Comparison of ENCODE assay signal across 23 mouse cellular contexts in genomic region chr2:74707599-74707998, GRCm38 (mm10). TPM values are rescaled to one million over a fixed set of nuclear protein-coding genes. Genes with fewer than 3 reads are reported as not detected.
A peak's percentile ranks its signal among the peaks of the same experiment; 100 is the strongest.
DNase-seq lines count a peak whose midpoint lies in the region; ATAC-seq lines count a peak whose summit lies in the region.
"Had no signal": no experiment of that assay in that cellular context is flagged by ENCODE, and none has a peak within 500 bp of the region (broad histone marks: within the 10 kb centered on the region; RNA-seq: fewer than 3 reads in every experiment).

No protein-coding gene starts in this region.

- H3K9me3 ChIP-seq in intestine, embryonic 14.5 days (ENCODE audit: control insufficient read depth, low read length): no peaks in the 10 kb centered on the region
- no peaks in the 10 kb centered on the region for H3K9me3 ChIP-seq in intestine, embryonic 16.5 days (ENCODE audit: control insufficient read depth, low read length)
- H3K9me3 ChIP-seq in neural tube, embryonic 11.5 days (ENCODE audit: control insufficient read depth, low read length): no peaks in the 10 kb centered on the region
- H3K9me3 ChIP-seq: embryonic facial prominence, embryonic 12.5 days; midbrain, embryonic 15.5 days had no signal

- ATAC-seq in intestine, embryonic 14.5 days (replicated peaks; ENCODE audit: low FRiP score, low TSS enrichment, low read depth): no peak
- ATAC-seq in intestine, embryonic 16.5 days: no peak
- ATAC-seq in neural tube, embryonic 11.5 days (ENCODE audit: insufficient read depth, low FRiP score, low TSS enrichment): no peak
- ATAC-seq: forebrain, embryonic 16.5 days; midbrain, embryonic 15.5 days had no signal

- no peaks in the 10 kb centered on the region for H3K36me3 ChIP-seq in intestine, embryonic 14.5 days (ENCODE audit: control insufficient read depth, insufficient read depth, low read length)
- H3K36me3 ChIP-seq in intestine, embryonic 16.5 days (ENCODE audit: control insufficient read depth, insufficient read depth, low read length): no peaks in the 10 kb centered on the region
- H3K36me3 ChIP-seq in neural tube, embryonic 11.5 days (ENCODE audit: control insufficient read depth, insufficient read depth, low read length): no peaks in the 10 kb centered on the region
- H3K36me3 ChIP-seq: embryonic facial prominence, embryonic 12.5 days; midbrain, embryonic 15.5 days had no signal

- peak overlapping the region; percentile 52 for H3K4me3 ChIP-seq in intestine, embryonic 14.5 days (ENCODE audit: low read depth, low read length)
- H3K4me3 ChIP-seq in intestine, embryonic 16.5 days (ENCODE audit: low read length): no peak overlapping the region
- peak overlapping the region; percentile 83 for H3K4me3 ChIP-seq in neural tube, embryonic 11.5 days (ENCODE audit: low read depth, low read length)
- H3K4me3 ChIP-seq: embryonic facial prominence, embryonic 12.5 days; midbrain, embryonic 15.5 days had no signal

- peak overlapping the region; percentile 64 for H3K4me2 ChIP-seq in intestine, embryonic 14.5 days (ENCODE audit: low read length)
- H3K4me2 ChIP-seq in intestine, embryonic 16.5 days (ENCODE audit: low read depth, low read length): no peak overlapping the region
- peak overlapping the region; percentile 85 for H3K4me2 ChIP-seq in neural tube, embryonic 11.5 days (ENCODE audit: low read depth)
- H3K4me2 ChIP-seq: embryonic facial prominence, embryonic 12.5 days; hindbrain, embryonic 14.5 days; midbrain, embryonic 15.5 days had no signal

- no peak overlapping the region for H3K27ac ChIP-seq in intestine, embryonic 14.5 days (ENCODE audit: low read depth)
- no peak overlapping the region for H3K27ac ChIP-seq in intestine, embryonic 16.5 days (ENCODE audit: low read length)
- peak overlapping the region; percentile 58; the same call in 1 of the 2 replicates for H3K27ac ChIP-seq in neural tube, embryonic 11.5 days (ENCODE audit: low read depth, low read length)
- H3K27ac ChIP-seq: embryonic facial prominence, embryonic 12.5 days; hindbrain, embryonic 14.5 days; midbrain, embryonic 15.5 days had no signal

- H3K27me3 ChIP-seq in intestine, embryonic 14.5 days (replicated peaks; ENCODE audit: control insufficient read depth, insufficient read depth, low read length): peaks cover 85% of the 10 kb centered on the region
- peaks cover 75% of the 10 kb centered on the region for H3K27me3 ChIP-seq in intestine, embryonic 16.5 days (replicated peaks; ENCODE audit: control insufficient read depth, insufficient read depth, low read length)
- peaks cover 20% of the 10 kb centered on the region for H3K27me3 ChIP-seq in neural tube, embryonic 11.5 days (ENCODE audit: control insufficient read depth, insufficient read depth, low read length)

- no peak for DNase-seq in intestine, embryonic 14.5 days (ENCODE audit: low spot score)
- peak; percentile 43 for DNase-seq in adipocyte (ENCODE audit: low spot score)
- DNase-seq in kidney, postnatal 10 days: peak; percentile 26
- DNase-seq in neural tube, embryonic 11.5 days (ENCODE audit: low spot score): no peak
- DNase-seq in gastrocnemius, postnatal 10 days: no peak
- no peak for DNase-seq in B cell, adult 2 months
- DNase-seq: adrenal gland, postnatal 36 days; cerebellum, adult 2 months; gastrocnemius, postnatal 14 days; layer of hippocampus, postnatal 36 days; lung, postnatal 10 days; right cerebral cortex, postnatal 4 days; thymus, adult 18-20 months had no signal

- 33% methylated on average over 7 of the region's 7 CpGs for WGBS in intestine, embryonic 14.5 days
- WGBS in intestine, embryonic 16.5 days: 32% methylated on average over 7 of the region's 7 CpGs
- 8% methylated on average over 7 of the region's 7 CpGs for WGBS in neural tube, embryonic 11.5 days

- no peaks in the 10 kb centered on the region for H3K4me1 ChIP-seq in intestine, embryonic 14.5 days (replicated peaks; ENCODE audit: control insufficient read depth, insufficient read depth, low read length)
- H3K4me1 ChIP-seq in intestine, embryonic 16.5 days (ENCODE audit: control insufficient read depth, insufficient read depth, low read length): peaks cover 12% of the 10 kb centered on the region
- H3K4me1 ChIP-seq in neural tube, embryonic 11.5 days (ENCODE audit: control insufficient read depth, insufficient read depth, low read length): peaks cover 24% of the 10 kb centered on the region

- peak overlapping the region; percentile 34; the same call in 1 of the 2 replicates for H3K9ac ChIP-seq in intestine, embryonic 14.5 days (ENCODE audit: low read length)
- H3K9ac ChIP-seq in intestine, embryonic 16.5 days (ENCODE audit: low read depth, low read length): no peak overlapping the region
- peak overlapping the region; percentile 69 for H3K9ac ChIP-seq in neural tube, embryonic 11.5 days (ENCODE audit: low read length)
- H3K9ac ChIP-seq: embryonic facial prominence, embryonic 12.5 days; hindbrain, embryonic 14.5 days; midbrain, embryonic 15.5 days had no signal

RNA-seq across cellular contexts. Expression of gene Hoxd8, which starts 3.2 kb away (rescaled TPM):
- 6.1 and 8.4 TPM in 2 replicates for polyA plus RNA-seq in intestine, embryonic 14.5 days (2014; fragmentation: Nextera tagmentation; extraction: Ambion mirVana)
- 3.1 TPM in 2 replicates for polyA plus RNA-seq in intestine, embryonic 16.5 days (2015; fragmentation: Nextera tagmentation; extraction: Ambion mirVana)
- 21.3 and 23.1 TPM in 2 replicates for polyA plus RNA-seq in neural tube, embryonic 11.5 days (2014; fragmentation: Nextera tagmentation; extraction: Ambion mirVana)
- total RNA-seq in gastrocnemius, postnatal 10 days (2021): 10 to 100 TPM; 38.3 to 46.1 TPM
- total RNA-seq: layer of hippocampus, postnatal 36 days; megakaryocyte, adult 5-6 weeks had no signal
- polyA plus RNA-seq: C2C12; cerebellum, adult 2 months; forebrain, embryonic 16.5 days had no signal

RNA-seq across cellular contexts. Expression of gene Hoxd3, which starts 4.1 kb away (rescaled TPM):
- polyA plus RNA-seq in intestine, embryonic 14.5 days (2014; fragmentation: Nextera tagmentation; extraction: Ambion mirVana): 27.6 and 27.8 TPM in 2 replicates
- polyA plus RNA-seq in intestine, embryonic 16.5 days (2015; fragmentation: Nextera tagmentation; extraction: Ambion mirVana): 13.4 and 15.1 TPM in 2 replicates
- 52.7 and 55.0 TPM in 2 replicates for polyA plus RNA-seq in neural tube, embryonic 11.5 days (2014; fragmentation: Nextera tagmentation; extraction: Ambion mirVana)
- under 1 TPM in 1 of 2 experiments, not detected in 1; 0.26 TPM for total RNA-seq in gastrocnemius, postnatal 10 days (2021)
- total RNA-seq: gastrocnemius, postnatal 14 days; layer of hippocampus, postnatal 36 days; left cerebral cortex, postnatal 25 days had no signal
- polyA plus RNA-seq: C2C12; forebrain, embryonic 16.5 days had no signal

RNA-seq across cellular contexts. Expression of gene Hoxd4, which starts 4.1 kb away (rescaled TPM):
- polyA plus RNA-seq in intestine, embryonic 14.5 days (2014; fragmentation: Nextera tagmentation; extraction: Ambion mirVana): 1.6 and 2.9 TPM in 2 replicates
- polyA plus RNA-seq in intestine, embryonic 16.5 days (2015; fragmentation: Nextera tagmentation; extraction: Ambion mirVana): 0.91 and 0.95 TPM in 2 replicates
- 9.2 and 11.2 TPM in 2 replicates for polyA plus RNA-seq in neural tube, embryonic 11.5 days (2014; fragmentation: Nextera tagmentation; extraction: Ambion mirVana)
- total RNA-seq in gastrocnemius, postnatal 10 days (2021): 1 to 10 TPM; 2.1 to 4.8 TPM
- total RNA-seq: layer of hippocampus, postnatal 36 days; left cerebral cortex, postnatal 25 days; megakaryocyte, adult 5-6 weeks had no signal
- polyA plus RNA-seq: C2C12; forebrain, embryonic 16.5 days; liver, embryonic 16.5 days; midbrain, embryonic 15.5 days had no signal

RNA-seq across cellular contexts. Expression of gene Hoxd9, which starts 10.1 kb away (rescaled TPM):
- 3.9 and 6.8 TPM in 2 replicates for polyA plus RNA-seq in intestine, embryonic 14.5 days (2014; fragmentation: Nextera tagmentation; extraction: Ambion mirVana)
- polyA plus RNA-seq in intestine, embryonic 16.5 days (2015; fragmentation: Nextera tagmentation; extraction: Ambion mirVana): 1.8 and 2.5 TPM in 2 replicates
- polyA plus RNA-seq in neural tube, embryonic 11.5 days (2014; fragmentation: Nextera tagmentation; extraction: Ambion mirVana): 14.3 and 17.3 TPM in 2 replicates
- 10 to 100 TPM; 12.6 to 16.1 TPM for total RNA-seq in gastrocnemius, postnatal 10 days (2021)
- total RNA-seq: layer of hippocampus, postnatal 36 days; left cerebral cortex, postnatal 25 days; megakaryocyte, adult 5-6 weeks had no signal
- polyA plus RNA-seq: C2C12; cerebellum, adult 2 months; forebrain, embryonic 16.5 days; liver, embryonic 16.5 days; midbrain, embryonic 15.5 days had no signal

RNA-seq across cellular contexts. Expression of gene Hoxd10, which starts 15.9 kb away (rescaled TPM):
- 7.8 and 13.7 TPM in 2 replicates for polyA plus RNA-seq in intestine, embryonic 14.5 days (2014; fragmentation: Nextera tagmentation; extraction: Ambion mirVana)
- 3.7 and 4.4 TPM in 2 replicates for polyA plus RNA-seq in intestine, embryonic 16.5 days (2015; fragmentation: Nextera tagmentation; extraction: Ambion mirVana)
- 28.1 and 29.3 TPM in 2 replicates for polyA plus RNA-seq in neural tube, embryonic 11.5 days (2014; fragmentation: Nextera tagmentation; extraction: Ambion mirVana)
- total RNA-seq in gastrocnemius, postnatal 10 days (2021): 1 to 10 TPM; 3.9 to 4.5 TPM
- total RNA-seq: adrenal gland, postnatal 36 days; layer of hippocampus, postnatal 36 days; left cerebral cortex, postnatal 25 days; megakaryocyte, adult 5-6 weeks had no signal
- polyA plus RNA-seq: C2C12; cerebellum, adult 2 months; embryonic facial prominence, embryonic 12.5 days; forebrain, embryonic 16.5 days; heart, postnatal 0 days; hindbrain, embryonic 14.5 days; liver, embryonic 16.5 days; midbrain, embryonic 15.5 days had no signal

Comparison
In these comparisons a context has a peak if more than half of its experiments do, and no peak if none do; other contexts are left out.
1. DNase-seq: peak in adipocyte (single experiment) and kidney, postnatal 10 days (single experiment); none in intestine, embryonic 14.5 days (single experiment), neural tube, embryonic 11.5 days (single experiment), gastrocnemius, postnatal 10 days (single experiment) and B cell, adult 2 months (0 of 2).